33 mouse cellular contexts compared by ENCODE assay signal in the genomic region with DNA sequence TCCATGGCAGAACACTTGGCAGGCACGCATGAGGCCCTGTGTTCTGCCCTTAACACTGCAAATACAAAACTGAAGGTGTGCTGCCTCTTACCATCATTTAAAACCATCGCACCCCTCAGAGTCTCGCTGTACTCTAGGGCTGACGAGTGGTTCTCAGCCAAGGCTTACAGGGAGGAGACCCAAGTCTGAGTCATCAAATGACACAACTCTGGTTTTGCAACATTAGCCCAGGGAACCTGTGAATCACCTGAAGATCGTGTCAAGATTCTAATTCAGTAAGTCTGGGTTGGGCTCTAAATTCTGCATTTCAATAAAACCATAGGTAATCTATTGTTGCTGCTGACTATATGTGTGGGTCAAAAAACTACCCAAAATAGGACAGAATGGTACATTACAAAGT. TPM values are rescaled to one million over a fixed set of nuclear protein-coding genes. Genes with fewer than 3 reads are reported as not detected.
A peak's percentile ranks its signal among the peaks of the same experiment; 100 is the strongest.
DNase-seq lines count a peak whose midpoint lies in the region; ATAC-seq lines count a peak whose summit lies in the region.
"Had no signal": no experiment of that assay in that cellular context is flagged by ENCODE, and none has a peak within 500 bp of the region (broad histone marks: within the 10 kb centered on the region; RNA-seq: fewer than 3 reads in every experiment).

No protein-coding gene starts in this region.

- H3K4me1 ChIP-seq in intestine, embryonic 14.5 days (replicated peaks; ENCODE audit: control insufficient read depth, insufficient read depth, low read length): no peaks in the 10 kb centered on the region
- no peaks in the 10 kb centered on the region for H3K4me1 ChIP-seq in intestine, embryonic 15.5 days (replicated peaks)
- H3K4me1 ChIP-seq in intestine, embryonic 16.5 days (ENCODE audit: control insufficient read depth, insufficient read depth, low read length): no peaks in the 10 kb centered on the region; the same call in 1 of the 2 replicates
- H3K4me1 ChIP-seq: forebrain, embryonic 12.5 days; hindbrain, embryonic 13.5 days had no signal

- H3K9ac ChIP-seq in intestine, embryonic 14.5 days (ENCODE audit: low read length): no peak overlapping the region
- H3K9ac ChIP-seq in intestine, embryonic 15.5 days: no peak overlapping the region
- no peak overlapping the region for H3K9ac ChIP-seq in intestine, embryonic 16.5 days (ENCODE audit: low read depth, low read length)
- H3K9ac ChIP-seq: forebrain, embryonic 12.5 days; forebrain, postnatal 0 days; hindbrain, embryonic 13.5 days had no signal

- 83% methylated on average over 5 of the region's 5 CpGs for WGBS in intestine, embryonic 14.5 days
- WGBS in intestine, embryonic 15.5 days: 77% methylated on average over 5 of the region's 5 CpGs
- 75% methylated on average over 5 of the region's 5 CpGs for WGBS in intestine, embryonic 16.5 days

- H3K4me2 ChIP-seq in intestine, embryonic 14.5 days (ENCODE audit: low read length): no peak overlapping the region
- no peak overlapping the region for H3K4me2 ChIP-seq in intestine, embryonic 15.5 days (replicated peaks)
- H3K4me2 ChIP-seq in intestine, embryonic 16.5 days (ENCODE audit: low read depth, low read length): no peak overlapping the region
- H3K4me2 ChIP-seq: forebrain, embryonic 12.5 days; heart, embryonic 11.5 days; hindbrain, embryonic 13.5 days; midbrain, embryonic 11.5 days had no signal

- no peaks in the 10 kb centered on the region for H3K36me3 ChIP-seq in intestine, embryonic 14.5 days (ENCODE audit: control insufficient read depth, insufficient read depth, low read length)
- no peaks in the 10 kb centered on the region for H3K36me3 ChIP-seq in intestine, embryonic 15.5 days
- no peaks in the 10 kb centered on the region for H3K36me3 ChIP-seq in intestine, embryonic 16.5 days (ENCODE audit: control insufficient read depth, insufficient read depth, low read length)
- H3K36me3 ChIP-seq: forebrain, embryonic 12.5 days; hindbrain, embryonic 13.5 days had no signal

- no peak overlapping the region for H3K27ac ChIP-seq in intestine, embryonic 14.5 days (ENCODE audit: low read depth)
- H3K27ac ChIP-seq in intestine, embryonic 15.5 days: no peak overlapping the region
- H3K27ac ChIP-seq in intestine, embryonic 16.5 days (ENCODE audit: low read length): no peak overlapping the region
- H3K27ac ChIP-seq: forebrain, embryonic 12.5 days; hindbrain, embryonic 13.5 days; kidney, postnatal 0 days had no signal

- peak; percentile 44 for DNase-seq in intestine, embryonic 14.5 days (ENCODE audit: low spot score)
- peak; percentile 26 for DNase-seq in lung, postnatal 36 days
- no peak for DNase-seq in lung, postnatal 4 days
- DNase-seq in ovary, postnatal 14 days (ENCODE audit: low spot score): no peak
- no peak for DNase-seq in ovary, postnatal 10 days (ENCODE audit: low spot score)
- DNase-seq: adrenal gland, postnatal 25 days; B cell, adult 2 months; cerebellum, adult 18-20 months; cerebellum, postnatal 10 days; forebrain, postnatal 0 days; gastrocnemius, postnatal 25 days; heart, adult 18-20 months; heart, postnatal 4 days; kidney, adult 2 months; liver; lung, postnatal 10 days; thymus, postnatal 14 days had no signal

- no peaks in the 10 kb centered on the region for H3K9me3 ChIP-seq in intestine, embryonic 14.5 days (ENCODE audit: control insufficient read depth, low read length)
- H3K9me3 ChIP-seq in intestine, embryonic 15.5 days: no peaks in the 10 kb centered on the region
- H3K9me3 ChIP-seq in intestine, embryonic 16.5 days (ENCODE audit: control insufficient read depth, low read length): no peaks in the 10 kb centered on the region
- H3K9me3 ChIP-seq: forebrain, embryonic 12.5 days; hindbrain, embryonic 13.5 days had no signal

- no peak overlapping the region for H3K4me3 ChIP-seq in intestine, embryonic 14.5 days (ENCODE audit: low read depth, low read length)
- no peak overlapping the region for H3K4me3 ChIP-seq in intestine, embryonic 15.5 days (replicated peaks)
- H3K4me3 ChIP-seq in intestine, embryonic 16.5 days (ENCODE audit: low read length): no peak overlapping the region
- H3K4me3 ChIP-seq: erythroblast, embryonic 14.5 days; forebrain, embryonic 12.5 days; hindbrain, embryonic 13.5 days had no signal

- no peaks in the 10 kb centered on the region for H3K27me3 ChIP-seq in intestine, embryonic 14.5 days (replicated peaks; ENCODE audit: control insufficient read depth, insufficient read depth, low read length)
- no peaks in the 10 kb centered on the region for H3K27me3 ChIP-seq in intestine, embryonic 15.5 days (replicated peaks)
- no peaks in the 10 kb centered on the region for H3K27me3 ChIP-seq in intestine, embryonic 16.5 days (replicated peaks; ENCODE audit: control insufficient read depth, insufficient read depth, low read length)
- H3K27me3 ChIP-seq: forebrain, embryonic 12.5 days; hindbrain, embryonic 13.5 days had no signal

- no peak for ATAC-seq in intestine, embryonic 14.5 days (replicated peaks; ENCODE audit: low FRiP score, low TSS enrichment, low read depth)
- ATAC-seq in intestine, embryonic 15.5 days: no peak; the same call in 1 of the 2 replicates
- ATAC-seq in intestine, embryonic 16.5 days: 0 out of 2 replicates have a peak, but pooled peaks have one; percentile 32
- ATAC-seq: forebrain, postnatal 0 days; midbrain, embryonic 16.5 days had no signal

RNA-seq across cellular contexts. Expression of a gene that starts 6.9 kb away (rescaled TPM):
- 4.5 and 5.2 TPM in 2 replicates for polyA plus RNA-seq in intestine, embryonic 14.5 days (2014; fragmentation: Nextera tagmentation; extraction: Ambion mirVana)
- 9.2 and 11.6 TPM in 2 replicates for polyA plus RNA-seq in intestine, embryonic 15.5 days (2015; fragmentation: Nextera tagmentation; extraction: Ambion mirVana)
- 15.7 and 15.9 TPM in 2 replicates for polyA plus RNA-seq in intestine, embryonic 16.5 days (2015; fragmentation: Nextera tagmentation; extraction: Ambion mirVana)
- polyA plus RNA-seq: brain, embryonic 14.5 days; embryonic facial prominence, embryonic 14.5 days; erythroblast, embryonic 14.5 days; hindbrain, embryonic 13.5 days; limb, embryonic 11.5 days; midbrain, embryonic 11.5 days; midbrain, embryonic 16.5 days; neural tube, embryonic 11.5 days; stomach, embryonic 14.5 days; urinary bladder, adult 2 months had no signal

RNA-seq across cellular contexts. Expression of a gene that starts 21.4 kb away (rescaled TPM):
- 1.4 and 1.5 TPM in 2 replicates for polyA plus RNA-seq in intestine, embryonic 14.5 days (2014; fragmentation: Nextera tagmentation; extraction: Ambion mirVana)
- 1.6 and 2.3 TPM in 2 replicates for polyA plus RNA-seq in intestine, embryonic 15.5 days (2015; fragmentation: Nextera tagmentation; extraction: Ambion mirVana)
- 1.4 and 2.0 TPM in 2 replicates for polyA plus RNA-seq in intestine, embryonic 16.5 days (2015; fragmentation: Nextera tagmentation; extraction: Ambion mirVana)
- polyA plus RNA-seq: erythroblast, embryonic 14.5 days had no signal

RNA-seq across cellular contexts. Expression of a gene that starts 23.2 kb away (rescaled TPM):
- polyA plus RNA-seq in intestine, embryonic 14.5 days (2014; fragmentation: Nextera tagmentation; extraction: Ambion mirVana): 0.08 TPM in 1 of 2 replicates, not detected in the other
- 0.13 TPM in 1 of 2 replicates, not detected in the other for polyA plus RNA-seq in intestine, embryonic 15.5 days (2015; fragmentation: Nextera tagmentation; extraction: Ambion mirVana)
- 0.02 and 0.24 TPM in 2 replicates for polyA plus RNA-seq in intestine, embryonic 16.5 days (2015; fragmentation: Nextera tagmentation; extraction: Ambion mirVana)
- polyA plus RNA-seq: embryonic facial prominence, embryonic 14.5 days; erythroblast, embryonic 14.5 days; forebrain, embryonic 12.5 days; forebrain, postnatal 0 days; heart, embryonic 11.5 days; heart, embryonic 16.5 days; hindbrain, embryonic 13.5 days; limb, embryonic 11.5 days; midbrain, embryonic 11.5 days; midbrain, embryonic 16.5 days; neural tube, embryonic 11.5 days; stomach, embryonic 14.5 days had no signal

RNA-seq across cellular contexts. Expression of a gene that starts 35.5 kb away (rescaled TPM):
- polyA plus RNA-seq in intestine, embryonic 14.5 days (2014; fragmentation: Nextera tagmentation; extraction: Ambion mirVana): not detected in 2 replicates
- 0.11 TPM in 1 of 2 replicates, not detected in the other for polyA plus RNA-seq in intestine, embryonic 15.5 days (2015; fragmentation: Nextera tagmentation; extraction: Ambion mirVana)
- polyA plus RNA-seq in intestine, embryonic 16.5 days (2015; fragmentation: Nextera tagmentation; extraction: Ambion mirVana): not detected in 2 replicates
- polyA plus RNA-seq: brain, embryonic 14.5 days; erythroblast, embryonic 14.5 days; forebrain, embryonic 12.5 days; heart, embryonic 16.5 days; hindbrain, embryonic 13.5 days; kidney, adult 2 months; kidney, postnatal 0 days; limb, embryonic 11.5 days; midbrain, embryonic 11.5 days; midbrain, embryonic 16.5 days; neural tube, embryonic 11.5 days; stomach, embryonic 14.5 days; urinary bladder, adult 2 months had no signal

Comparison
In these comparisons a context has a peak if more than half of its experiments do, and no peak if none do; other contexts are left out.
1. DNase-seq: peak in intestine, embryonic 14.5 days (single experiment) and lung, postnatal 36 days (single experiment); none in lung, postnatal 4 days (0 of 2), ovary, postnatal 14 days (single experiment) and ovary, postnatal 10 days (single experiment).